Mouse (Mus musculus): ENCODE measurements around the gene Trpv6. TPM values are rescaled to one million over a fixed set of nuclear protein-coding genes. Genes with fewer than 3 reads are reported as not detected.

The Trpv6 gene
- polyA plus RNA-seq, 1 experiment from 2014 or later = 0.46 TPM

GRCm38 (mm10) chr6:41620173-41620798, 15.9 kb downstream of the Trpv6 start:
- no peak for ATAC-seq
- no peak overlapping the region for H3K9ac ChIP-seq
- WGBS = 91% methylated on average over 9 of the region's 9 CpGs

GRCm38 (mm10) chr6:41607637-41608036, 28.6 kb downstream of the Trpv6 start:
- WGBS = 55% methylated on average over 5 of the region's 5 CpGs
- no peak for ATAC-seq
- H3K4me3 ChIP-seq = no peak overlapping the region
- H3K36me3 ChIP-seq (ENCODE audit: poor library complexity, severe bottlenecking) = no peaks in the 10 kb centered on the region
- no peak overlapping the region for H3K4me2 ChIP-seq
- H3K27me3 ChIP-seq = no peaks in the 10 kb centered on the region
- H3K9me3 ChIP-seq (replicated peaks) = no peaks in the 10 kb centered on the region
- no peak overlapping the region for H3K9ac ChIP-seq
- no peak overlapping the region for H3K27ac ChIP-seq
- H3K4me1 ChIP-seq = peaks cover 18% of the 10 kb centered on the region

More at GRCm38 (mm10) chr6:41620173-41620798, 15.9 kb downstream of the Trpv6 start:
- Histone ChIP-seq H3K4me1 (no peaks in the 10 kb centered on the region), H3K27me3 (no peaks in the 10 kb centered on the region), H3K4me2 (no peak overlapping the region), H3K9me3 (replicated peaks) (no peaks in the 10 kb centered on the region), H3K27ac (no peak overlapping the region), H3K4me3 (no peak overlapping the region), H3K36me3 (ENCODE audit: poor library complexity, severe bottlenecking) (peaks cover 56% of the 10 kb centered on the region)

GRCm38 (mm10) chr6:41606214-41606613, 30.0 kb downstream of the Trpv6 start:
- Histone ChIP-seq H3K4me3 (peak overlapping the region; percentile 71), H3K4me1 (peaks cover 18% of the 10 kb centered on the region), H3K27me3 (no peaks in the 10 kb centered on the region), H3K4me2 (peak overlapping the region; percentile 80), H3K36me3 (ENCODE audit: poor library complexity, severe bottlenecking) (no peaks in the 10 kb centered on the region), H3K9ac (peak overlapping the region; percentile 82), H3K27ac (no peak overlapping the region), H3K9me3 (replicated peaks) (no peaks in the 10 kb centered on the region)
- 7% methylated on average over 4 of the region's 4 CpGs for WGBS
- ATAC-seq = peak; percentile 9

GRCm38 (mm10) chr6:41605794-41606104, 30.5 kb downstream of the Trpv6 start:
- no peaks in the 10 kb centered on the region for H3K27me3 ChIP-seq
- ATAC-seq = peak; percentile 55
- peak overlapping the region; percentile 82 for H3K9ac ChIP-seq
- H3K4me1 ChIP-seq = peaks cover 18% of the 10 kb centered on the region
- H3K36me3 ChIP-seq (ENCODE audit: poor library complexity, severe bottlenecking) = no peaks in the 10 kb centered on the region
- H3K4me3 ChIP-seq = peak overlapping the region; percentile 71
- H3K27ac ChIP-seq = peak overlapping the region; percentile 91
- peak overlapping the region; percentile 80 for H3K4me2 ChIP-seq
- WGBS = 0% methylated on average over 7 of the region's 7 CpGs
- no peaks in the 10 kb centered on the region for H3K9me3 ChIP-seq (replicated peaks)

GRCm38 (mm10) chr6:41605061-41605793, 31.0 kb downstream of the Trpv6 start, which contains the start of gene Ephb6:
Ephb6 (plus strand) TSS chr6:41605482.
- under 1% methylated on average over 50 of the region's 68 CpGs for WGBS
- Histone ChIP-seq H3K9me3 (replicated peaks) (no peaks in the 10 kb centered on the region), H3K27ac (peak within 1 kb of the TSS; percentile 91)

GRCm38 (mm10) chr6:41604401-41605050, 31.7 kb downstream of the Trpv6 start:
- H3K36me3 ChIP-seq (ENCODE audit: poor library complexity, severe bottlenecking) = no peaks in the 10 kb centered on the region
- peak overlapping the region; percentile 91 for H3K27ac ChIP-seq
- peak overlapping the region; percentile 71 for H3K4me3 ChIP-seq
- 0% methylated on average over 23 of the region's 23 CpGs for WGBS
- H3K4me2 ChIP-seq = peak overlapping the region; percentile 80
- H3K4me1 ChIP-seq = peaks cover 18% of the 10 kb centered on the region
- peak; percentile 68 for ATAC-seq
- no peaks in the 10 kb centered on the region for H3K27me3 ChIP-seq
- no peaks in the 10 kb centered on the region for H3K9me3 ChIP-seq (replicated peaks)
- peak overlapping the region; percentile 82 for H3K9ac ChIP-seq

More at GRCm38 (mm10) chr6:41605061-41605793, 31.0 kb downstream of the Trpv6 start, which contains the start of gene Ephb6:
- Histone ChIP-seq H3K27me3 (no peaks in the 10 kb centered on the region), H3K36me3 (ENCODE audit: poor library complexity, severe bottlenecking) (no peaks in the 10 kb centered on the region), H3K4me2 (peak within 1 kb of the TSS; percentile 80), H3K9ac (peak within 1 kb of the TSS; percentile 82), H3K4me3 (peak within 1 kb of the TSS; percentile 71), H3K4me1 (peaks cover 18% of the 10 kb centered on the region)
- ATAC-seq = peak; percentile 94

- H3K9ac ChIP-seq = no peak overlapping the region
- ATAC-seq = no peak
- WGBS = 79% methylated on average over 1 of the region's 1 CpGs
- H3K4me1 ChIP-seq = peaks cover 6% of the 10 kb centered on the region; the same call in 1 of the 2 replicates
- H3K4me3 ChIP-seq = no peak overlapping the region
- H3K36me3 ChIP-seq (ENCODE audit: poor library complexity, severe bottlenecking) = no peaks in the 10 kb centered on the region
- no peaks in the 10 kb centered on the region; the same call in 1 of the 2 replicates for H3K9me3 ChIP-seq (replicated peaks)
- H3K27me3 ChIP-seq = no peaks in the 10 kb centered on the region
- no peak overlapping the region for H3K4me2 ChIP-seq
- no peak overlapping the region for H3K27ac ChIP-seq
Measured at GRCm38 (mm10) chr6:41582189-41582588, 54.0 kb downstream of the Trpv6 start.

- Histone ChIP-seq H3K27ac (no peak overlapping the region), H3K9me3 (replicated peaks) (no peaks in the 10 kb centered on the region; the same call in 1 of the 2 replicates), H3K9ac (no peak overlapping the region), H3K4me1 (peaks cover 11% of the 10 kb centered on the region; the same call in 1 of the 2 replicates), H3K27me3 (no peaks in the 10 kb centered on the region), H3K36me3 (ENCODE audit: poor library complexity, severe bottlenecking) (no peaks in the 10 kb centered on the region), H3K4me3 (no peak overlapping the region), H3K4me2 (no peak overlapping the region)
- 63% methylated on average over 7 of the region's 7 CpGs for WGBS
- peak; percentile 41; the same call in 1 of the 2 replicates for ATAC-seq
Measured at GRCm38 (mm10) chr6:41581295-41581694, 54.9 kb downstream of the Trpv6 start.

- Histone ChIP-seq H3K9ac (no peak overlapping the region), H3K4me3 (no peak overlapping the region), H3K4me2 (no peak overlapping the region), H3K27ac (no peak overlapping the region; the same call in 1 of the 2 replicates), H3K27me3 (no peaks in the 10 kb centered on the region), H3K9me3 (replicated peaks) (no peaks in the 10 kb centered on the region), H3K36me3 (ENCODE audit: poor library complexity, severe bottlenecking) (no peaks in the 10 kb centered on the region), H3K4me1 (peaks cover 13% of the 10 kb centered on the region; the same call in 1 of the 2 replicates)
- ATAC-seq = peak; percentile 70
- WGBS = 40% methylated on average over 5 of the region's 5 CpGs
Measured at GRCm38 (mm10) chr6:41577297-41577696, 58.9 kb downstream of the Trpv6 start.

- Histone ChIP-seq H3K36me3 (ENCODE audit: poor library complexity, severe bottlenecking) (no peaks in the 10 kb centered on the region), H3K4me1 (peaks cover 13% of the 10 kb centered on the region; the same call in 1 of the 2 replicates), H3K27me3 (no peaks in the 10 kb centered on the region), H3K4me2 (no peak overlapping the region), H3K27ac (no peak overlapping the region), H3K9me3 (replicated peaks) (no peaks in the 10 kb centered on the region), H3K4me3 (no peak overlapping the region), H3K9ac (no peak overlapping the region)
- no peak for ATAC-seq
- 47% methylated on average over 5 of the region's 5 CpGs for WGBS
Measured at GRCm38 (mm10) chr6:41576526-41577097, 59.6 kb downstream of the Trpv6 start.
